Mouse (Mus musculus) T-cell, adult 2 months (primary cell): Measurements from ENCODE around the gene Prss23.

ENCODE experiments used
- DNase-seq: peaks from one replicate; pipeline ENCODE4 v3.0.0; 2022; ENCODE audit warnings: low spot score

The Prss23 gene

GRCm38 (mm10) chr7:89508672-89509071, 18.3 kb downstream of the Prss23 start:
- no peak for DNase-seq

GRCm38 (mm10) chr7:89499516-89500307, 27.3 kb downstream of the Prss23 start:
- DNase-seq: no peak

- no peak for DNase-seq
These were observed 43.0 kb downstream of the Prss23 start for GRCm38 (mm10) chr7:89483769-89484568.

- no peak for DNase-seq
These were observed 45.3 kb downstream of the Prss23 start for GRCm38 (mm10) chr7:89481723-89482122.

- no peak for DNase-seq
These were observed 48.5 kb downstream of the Prss23 start for GRCm38 (mm10) chr7:89478490-89478889.

GRCm38 (mm10) chr7:89477294-89477999, 49.5 kb downstream of the Prss23 start:
- no peak for DNase-seq

- DNase-seq: no peak
These were observed 53.5 kb downstream of the Prss23 start for GRCm38 (mm10) chr7:89473442-89473841.

GRCm38 (mm10) chr7:89463775-89464592, 63.0 kb downstream of the Prss23 start:
- DNase-seq: no peak

GRCm38 (mm10) chr7:89463246-89463645, 63.7 kb downstream of the Prss23 start:
- DNase-seq: no peak

- DNase-seq: no peak
These were observed 64.3 kb downstream of the Prss23 start for GRCm38 (mm10) chr7:89462646-89463207.

- no peak for DNase-seq
These were observed 65.6 kb downstream of the Prss23 start for GRCm38 (mm10) chr7:89461351-89461750.

- DNase-seq: no peak
These were observed 66.1 kb downstream of the Prss23 start for GRCm38 (mm10) chr7:89460911-89461310.

- DNase-seq: no peak
These were observed 67.3 kb downstream of the Prss23 start for GRCm38 (mm10) chr7:89459691-89460090.
